Mouse (Mus musculus) hindbrain, embryonic 10.5 days (tissue): ENCODE data around the gene Ogfrl1. TPM values are rescaled to one million over a fixed set of nuclear protein-coding genes. Genes with fewer than 3 reads are reported as not detected.
"Not testable (repeated sequence)": the region's sequence is repeated elsewhere in the genome, so short reads cannot be mapped to it uniquely, and the experiment has no call there.

Experiments used
- DNase-seq: peaks from one replicate; pipeline ENCODE4 v3.0.0-alpha.2; 2017; ENCODE audit warnings: low spot score
- H3K27ac ChIP-seq: fragments of 300-500 bp; sonication (generic); 2 replicates; pipeline ENCODE4 v1.5.1; 2016; ENCODE audit warnings: mild to moderate bottlenecking, moderate library complexity
- H3K27me3 ChIP-seq: fragments of 300-500 bp; sonication (generic); 2 replicates; pipeline ENCODE4 v1.6.1; 2016; ENCODE audit warnings: mild to moderate bottlenecking; ENCODE audit not compliant: poor library complexity, insufficient read depth, severe bottlenecking
- H3K36me3 ChIP-seq: fragments of 300-500 bp; sonication (generic); 2 replicates; pipeline ENCODE4 v1.6.1; 2016; ENCODE audit warnings: mild to moderate bottlenecking, moderate library complexity
- H3K4me1 ChIP-seq: fragments of 300-500 bp; sonication (generic); replicated peaks from 2 replicates; pipeline ENCODE4 v1.6.1; 2016; ENCODE audit warnings: mild to moderate bottlenecking
- H3K4me3 ChIP-seq: fragments of 300-500 bp; sonication (generic); 2 replicates; pipeline ENCODE4 v1.5.1; 2016; ENCODE audit warnings: mild to moderate bottlenecking, moderate library complexity
- H3K9me3 ChIP-seq: fragments of 300-500 bp; sonication (generic); 2 replicates; pipeline ENCODE4 v1.6.1; 2016; ENCODE audit warnings: mild to moderate bottlenecking, moderate library complexity
- WGBS: fragments of 180-500 bp; shearing (Covaris S2); methylation state at CpG from one replicate; pipeline ENCODE4 v1.1.7; 2016; 5-methylcytosine and 5-hydroxymethylcytosine counted together
- polyA plus RNA-seq: library from polyadenylated mRNA; unstranded; fragments of >200 nt; fragmentation: Nextera tagmentation; extraction: Ambion mirVana; gene quantifications from 2 replicates; pipeline ENCODE4 v1.2.1, GENCODE M21; 2016

Gene Ogfrl1
- 3.4 and 6.5 TPM in 2 replicates for polyA plus RNA-seq

- DNase-seq: no peak
- Histone ChIP-seq H3K4me3 (no peak within 1 kb of the TSS), H3K9me3 (no peaks in the 10 kb centered on the region), H3K4me1 (no peaks in the 10 kb centered on the region), H3K27me3 (no peaks in the 10 kb centered on the region), H3K36me3 (no peaks in the 10 kb centered on the region), H3K27ac (no peak within 1 kb of the TSS)
- WGBS: 86% methylated on average over 4 of the region's 4 CpGs
Measured at GRCm38 (mm10) chr1:23397623-23398022, at the start of gene Ogfrl1. Gene Ogfrl1 (minus strand): TSS chr1:23397772.

DNA sequence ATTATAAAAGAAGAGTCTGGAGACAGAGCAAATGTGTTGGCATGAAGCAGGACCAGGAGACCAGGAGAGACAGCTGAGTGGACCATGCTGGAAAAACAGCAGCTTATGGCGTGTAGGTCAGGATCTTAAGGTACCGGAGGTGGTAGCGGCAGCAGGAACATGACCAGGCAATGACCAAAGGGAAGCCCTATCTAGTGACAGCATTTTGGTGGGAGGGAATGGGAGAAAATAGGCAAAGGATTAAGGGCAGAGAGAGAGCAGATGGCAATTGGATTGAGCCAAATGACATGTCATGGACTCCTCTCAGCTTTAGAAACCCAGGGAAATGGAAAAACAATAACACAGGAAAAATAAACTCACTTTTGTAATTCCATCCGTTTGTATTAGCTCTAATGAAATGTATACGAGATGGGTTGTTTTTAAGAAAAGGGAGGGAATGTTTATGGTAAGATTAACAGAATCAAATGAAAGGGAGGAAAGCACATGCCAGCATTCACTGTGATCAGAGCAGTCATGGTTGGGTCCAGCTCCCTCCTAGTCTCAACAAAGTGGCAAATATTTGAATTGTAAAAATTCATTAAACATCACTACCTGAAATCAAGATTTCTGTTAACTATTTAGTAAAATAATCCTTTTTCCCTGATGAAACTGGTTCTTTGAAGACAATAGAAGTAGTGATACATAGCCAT, 48.3 kb upstream of the Ogfrl1 start:
- no peak overlapping the region for H3K4me3 ChIP-seq
- 86% methylated on average over 5 of the region's 5 CpGs for WGBS
- no peaks in the 10 kb centered on the region for H3K27me3 ChIP-seq
- no peaks in the 10 kb centered on the region for H3K36me3 ChIP-seq
- no peaks in the 10 kb centered on the region for H3K4me1 ChIP-seq
- 0 out of 2 replicates have a peak, but pooled peaks cover 2% of the 10 kb centered on the region for H3K9me3 ChIP-seq
- H3K27ac ChIP-seq: no peak overlapping the region
- no peak for DNase-seq

DNA sequence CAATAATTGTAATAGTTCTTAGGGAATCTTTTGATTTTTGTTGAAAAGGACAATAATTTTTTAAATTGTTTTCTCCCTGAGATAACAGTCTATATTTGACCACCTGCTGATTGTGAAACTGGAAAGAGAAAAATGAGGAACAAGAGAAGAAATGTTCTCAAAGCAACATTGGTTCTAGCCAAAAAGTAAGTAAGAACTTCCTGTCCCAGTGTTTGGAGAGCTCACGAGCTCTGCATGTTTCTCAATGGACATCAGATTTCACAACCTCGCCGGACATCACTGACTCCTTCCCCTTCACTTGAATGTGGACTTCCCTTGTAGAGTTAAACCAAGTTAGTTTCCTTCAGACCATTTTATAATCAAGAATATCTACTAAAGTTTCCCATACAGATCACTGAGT, 36.0 kb upstream of the Ogfrl1 start:
- no peak overlapping the region for H3K4me3 ChIP-seq
- no peaks in the 10 kb centered on the region for H3K9me3 ChIP-seq
- no peak for DNase-seq
- no peaks in the 10 kb centered on the region for H3K4me1 ChIP-seq
- no peak overlapping the region for H3K27ac ChIP-seq
- H3K27me3 ChIP-seq: no peaks in the 10 kb centered on the region
- WGBS: 84% methylated on average over 3 of the region's 3 CpGs
- no peaks in the 10 kb centered on the region for H3K36me3 ChIP-seq

DNA sequence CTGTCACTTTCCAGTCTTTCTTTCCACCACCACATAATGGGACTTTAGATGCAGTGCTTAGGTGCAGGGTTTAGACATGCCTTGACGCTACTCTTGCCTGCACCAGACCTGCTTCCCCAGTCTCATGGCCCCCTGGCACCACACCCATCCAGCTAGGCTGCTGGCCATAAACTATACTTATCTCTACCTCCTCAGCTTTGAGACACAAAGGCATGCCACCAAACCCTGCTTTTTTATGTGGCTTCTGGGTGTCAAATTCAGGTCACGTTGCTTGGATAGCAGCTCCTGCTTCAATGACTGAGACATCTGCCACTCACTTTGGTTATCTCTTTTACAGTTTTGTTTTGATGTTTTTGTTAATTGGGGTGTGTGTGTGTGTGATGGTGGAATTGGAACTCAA, 28.9 kb upstream of the Ogfrl1 start:
- peaks cover 9% of the 10 kb centered on the region; the same call in 1 of the 2 replicates for H3K9me3 ChIP-seq
- DNase-seq: no peak
- H3K27me3 ChIP-seq: no peaks in the 10 kb centered on the region
- H3K27ac ChIP-seq: no peak overlapping the region
- no peaks in the 10 kb centered on the region for H3K4me1 ChIP-seq
- no peaks in the 10 kb centered on the region for H3K36me3 ChIP-seq
- no peak overlapping the region for H3K4me3 ChIP-seq
- 89% methylated on average over 2 of the region's 2 CpGs for WGBS

GRCm38 (mm10) chr1:23418941-23419340, 21.4 kb upstream of the Ogfrl1 start:
- no peaks in the 10 kb centered on the region for H3K36me3 ChIP-seq
- H3K27me3 ChIP-seq: no peaks in the 10 kb centered on the region
- H3K4me3 ChIP-seq: no peak overlapping the region
- H3K27ac ChIP-seq: no peak overlapping the region
- WGBS: 84% methylated on average over 1 of the region's 1 CpGs
- no peaks in the 10 kb centered on the region for H3K9me3 ChIP-seq
- no peak for DNase-seq
- no peaks in the 10 kb centered on the region for H3K4me1 ChIP-seq

GRCm38 (mm10) chr1:23418059-23418458, 20.5 kb upstream of the Ogfrl1 start:
- Histone ChIP-seq H3K27me3 (no peaks in the 10 kb centered on the region), H3K4me3 (no peak overlapping the region), H3K9me3 (no peaks in the 10 kb centered on the region), H3K27ac (no peak overlapping the region), H3K4me1 (no peaks in the 10 kb centered on the region), H3K36me3 (no peaks in the 10 kb centered on the region)
- DNase-seq: no peak
- 87% methylated on average over 2 of the region's 2 CpGs for WGBS

- Histone ChIP-seq H3K36me3 (no peaks in the 10 kb centered on the region), H3K27me3 (no peaks in the 10 kb centered on the region), H3K4me1 (no peaks in the 10 kb centered on the region), H3K27ac (no peak overlapping the region), H3K4me3 (no peak overlapping the region), H3K9me3 (no peaks in the 10 kb centered on the region)
- 91% methylated on average over 3 of the region's 3 CpGs for WGBS
- no peak for DNase-seq
Measured at GRCm38 (mm10) chr1:23417562-23417961, 20.0 kb upstream of the Ogfrl1 start.

DNA sequence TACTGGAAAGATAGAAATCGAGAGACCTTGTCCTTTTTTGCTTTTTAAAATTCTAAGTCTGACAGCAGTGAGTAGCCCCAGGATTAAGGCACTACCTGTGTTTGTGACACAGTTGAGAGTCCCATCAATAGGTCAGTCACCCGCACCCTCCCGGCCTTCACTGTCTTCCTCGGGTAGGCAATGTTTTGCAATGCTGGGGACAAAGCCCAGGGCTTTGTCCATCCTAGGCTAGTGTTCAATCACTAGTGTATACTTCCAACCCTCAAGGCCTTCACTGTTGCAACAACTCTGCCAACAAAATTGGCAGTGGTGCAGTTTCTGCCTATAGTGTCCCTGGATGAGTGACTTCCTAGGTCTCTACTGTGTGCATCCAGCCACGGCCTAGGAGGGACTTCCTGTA, 14.0 kb upstream of the Ogfrl1 start:
- Histone ChIP-seq H3K36me3 (no peaks in the 10 kb centered on the region), H3K4me3 (no peak overlapping the region), H3K27me3 (no peaks in the 10 kb centered on the region), H3K27ac (no peak overlapping the region), H3K4me1 (no peaks in the 10 kb centered on the region), H3K9me3 (no peaks in the 10 kb centered on the region)
- DNase-seq: no peak
- 93% methylated on average over 5 of the region's 5 CpGs for WGBS

- DNase-seq: no peak
- no peaks in the 10 kb centered on the region for H3K4me1 ChIP-seq
- no peaks in the 10 kb centered on the region for H3K36me3 ChIP-seq
- H3K9me3 ChIP-seq: no peaks in the 10 kb centered on the region
- no peaks in the 10 kb centered on the region for H3K27me3 ChIP-seq
- H3K4me3 ChIP-seq: no peak overlapping the region
- no peak overlapping the region for H3K27ac ChIP-seq
- 94% methylated on average over 2 of the region's 2 CpGs for WGBS
Measured at GRCm38 (mm10) chr1:23409960-23410359, 12.4 kb upstream of the Ogfrl1 start.

DNA sequence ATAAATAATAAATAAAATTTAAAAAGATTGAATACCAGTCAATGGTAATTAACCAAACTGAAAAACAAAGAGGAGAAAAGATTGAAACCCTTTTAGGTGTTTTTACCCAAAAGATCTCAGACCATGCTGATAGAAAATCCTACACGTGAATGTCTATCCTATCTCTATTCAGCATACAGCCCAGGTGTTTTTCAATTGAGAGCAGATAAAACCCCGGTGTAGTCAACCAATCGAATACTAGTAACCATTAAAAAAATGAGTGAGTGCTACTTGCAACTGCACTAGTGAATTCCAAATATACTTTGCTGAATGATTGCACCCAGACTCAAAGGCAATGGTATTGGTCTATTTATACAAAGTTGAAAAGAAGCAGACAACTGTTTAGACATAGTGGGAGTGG, 4.8 kb upstream of the Ogfrl1 start:
- Histone ChIP-seq H3K9me3 (no peaks in the 10 kb centered on the region), H3K27ac (no peak overlapping the region), H3K36me3 (no peaks in the 10 kb centered on the region), H3K27me3 (no peaks in the 10 kb centered on the region), H3K4me1 (no peaks in the 10 kb centered on the region), H3K4me3 (no peak overlapping the region)
- WGBS: 92% methylated on average over 3 of the region's 3 CpGs
- no peak for DNase-seq

DNA sequence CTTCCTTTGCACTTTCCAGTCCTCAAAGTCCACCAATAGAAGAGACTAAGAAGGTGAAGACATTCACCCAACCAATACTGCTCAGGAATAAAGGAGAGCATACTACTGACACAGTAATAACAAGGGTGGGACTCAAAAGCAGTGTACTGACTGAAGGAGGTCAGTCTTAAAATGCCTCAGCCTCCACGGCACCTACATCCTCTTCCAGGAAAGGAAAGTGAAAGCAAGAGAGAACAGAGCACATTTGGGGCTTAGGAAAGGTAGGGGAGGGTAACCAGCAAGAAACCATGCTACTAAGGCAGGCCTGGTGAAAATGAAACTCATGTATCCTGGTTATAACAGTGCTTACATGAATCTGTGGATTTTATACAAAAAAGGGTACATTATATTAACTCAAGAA, 2.0 kb upstream of the Ogfrl1 start:
- no peaks in the 10 kb centered on the region for H3K27me3 ChIP-seq
- H3K4me3 ChIP-seq: no peak overlapping the region
- DNase-seq: no peak
- no peak overlapping the region for H3K27ac ChIP-seq
- WGBS: 79% methylated on average over 1 of the region's 1 CpGs
- no peaks in the 10 kb centered on the region for H3K9me3 ChIP-seq
- H3K36me3 ChIP-seq: no peaks in the 10 kb centered on the region
- no peaks in the 10 kb centered on the region for H3K4me1 ChIP-seq

DNA sequence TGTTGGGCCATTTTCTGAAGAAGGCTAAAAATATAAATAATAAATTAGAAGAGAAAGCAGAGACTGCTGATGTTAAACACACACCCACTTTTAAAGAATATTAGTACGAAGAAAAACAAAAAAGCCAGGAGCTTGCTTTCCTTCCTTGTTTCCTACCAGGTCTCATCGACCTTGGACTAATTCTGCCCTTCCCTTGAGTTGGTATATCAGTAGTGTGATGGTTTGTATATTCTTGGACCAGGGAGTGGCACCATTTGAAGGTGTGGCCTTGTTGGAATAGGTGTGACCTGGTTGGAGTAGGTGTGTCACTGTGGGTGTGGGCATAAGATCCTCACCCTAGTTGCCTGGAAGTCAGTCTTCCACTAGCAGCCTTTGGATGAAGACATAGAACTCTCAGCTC, 3.2 kb downstream of the Ogfrl1 start:
- not testable (repeated sequence) for H3K36me3 ChIP-seq, H3K27me3 ChIP-seq, H3K4me3 ChIP-seq, H3K27ac ChIP-seq, DNase-seq, H3K9me3 ChIP-seq, H3K4me1 ChIP-seq
- whole genome bisulfite sequencing: 77% methylated on average over 2 of the region's 2 CpGs

- Histone ChIP-seq H3K27me3 (no peaks in the 10 kb centered on the region), H3K36me3 (no peaks in the 10 kb centered on the region)
- 88% methylated on average over 7 of the region's 7 CpGs for WGBS
Measured at GRCm38 (mm10) chr1:23391744-23392143, 5.8 kb downstream of the Ogfrl1 start.

DNA sequence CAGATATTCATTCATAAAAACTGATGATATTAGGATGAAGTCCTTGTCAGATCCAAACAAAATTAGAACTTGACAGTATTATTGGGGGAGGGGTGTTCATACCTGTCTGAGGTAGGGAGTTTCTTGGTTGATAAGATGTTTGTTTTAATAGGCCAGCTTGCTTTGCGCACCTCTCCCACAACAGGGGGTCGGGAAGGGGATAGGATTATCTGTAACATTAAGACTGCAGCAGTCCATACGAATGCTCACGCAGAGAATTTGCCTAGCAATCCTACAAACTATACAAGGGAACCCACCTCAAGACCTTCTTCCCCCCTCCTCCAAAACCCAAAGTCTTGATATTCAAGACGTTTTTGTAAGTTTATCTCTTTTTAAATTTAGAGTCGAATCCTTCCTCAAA, 13.2 kb downstream of the Ogfrl1 start:
- Histone ChIP-seq H3K27ac (no peak overlapping the region), H3K4me3 (no peak overlapping the region), H3K36me3 (no peaks in the 10 kb centered on the region), H3K9me3 (no peaks in the 10 kb centered on the region), H3K27me3 (peaks cover 19% of the 10 kb centered on the region), H3K4me1 (peaks cover 26% of the 10 kb centered on the region)
- WGBS: 89% methylated on average over 6 of the region's 6 CpGs
- no peak for DNase-seq

More at GRCm38 (mm10) chr1:23391744-23392143, 5.8 kb downstream of the Ogfrl1 start:
- no peak overlapping the region for H3K27ac ChIP-seq
- DNase-seq: no peak
- H3K4me3 ChIP-seq: no peak overlapping the region
- no peaks in the 10 kb centered on the region for H3K9me3 ChIP-seq
- H3K4me1 ChIP-seq: no peaks in the 10 kb centered on the region
